Mouse (Mus musculus): Measurements from ENCODE around the gene Ankdd1a. TPM values are rescaled to one million over a fixed set of nuclear protein-coding genes. Genes with fewer than 3 reads are reported as not detected.

Ankdd1a gene
- polyA plus RNA-seq, 1 experiment from 2014 or later: 1.8 TPM

DNA sequence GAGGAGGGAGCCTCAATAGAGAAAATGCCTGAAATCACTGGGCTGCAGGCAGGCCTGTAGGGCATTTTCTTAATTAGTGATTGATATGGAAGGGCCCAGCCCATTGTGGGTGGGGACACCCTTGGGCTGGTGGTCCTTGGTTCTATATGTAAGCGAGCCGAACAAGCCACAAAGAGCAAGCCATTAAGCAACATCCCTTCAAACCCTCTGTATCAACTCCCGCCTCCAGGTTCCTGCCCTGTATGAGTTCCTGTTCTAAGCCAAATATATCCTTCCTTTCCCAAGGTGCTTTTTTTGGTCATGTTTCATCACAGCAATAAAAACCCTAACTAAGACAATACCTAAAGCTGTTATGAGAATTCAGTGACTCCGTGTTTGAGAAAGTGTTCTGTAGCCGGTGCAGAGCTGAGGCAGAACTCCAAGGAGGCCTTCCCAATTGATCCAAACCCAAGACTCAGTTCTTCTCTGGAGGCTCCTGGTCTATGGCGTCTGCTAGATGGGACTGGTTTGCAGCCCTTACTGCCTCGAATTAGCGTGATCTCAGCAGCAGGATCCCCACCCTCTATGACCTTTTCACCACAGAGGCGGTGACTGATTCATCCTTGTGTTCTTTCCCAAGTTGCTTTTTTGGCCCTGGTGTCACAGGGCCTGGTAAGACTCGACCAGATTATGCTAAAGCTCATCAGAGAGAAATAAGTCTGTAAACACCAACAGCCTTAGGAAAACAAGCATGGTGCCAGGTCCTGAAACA is 5.6 kb upstream of the Ankdd1a start:
- no peak for ATAC-seq
- Histone ChIP-seq H3K9ac (ENCODE audit: low read depth, low read length) (no peak overlapping the region), H3K27me3 (ENCODE audit: control insufficient read depth, insufficient read depth, low read depth, low read length) (no peaks in the 10 kb centered on the region), H3K4me1 (ENCODE audit: control insufficient read depth, insufficient read depth, low read length) (peaks cover 5% of the 10 kb centered on the region; the same call in 1 of the 2 replicates), H3K4me3 (ENCODE audit: low read depth, low read length) (no peak overlapping the region), H3K36me3 (ENCODE audit: control insufficient read depth, insufficient read depth, low read length) (no peaks in the 10 kb centered on the region), H3K4me2 (ENCODE audit: low read length) (no peak overlapping the region), H3K27ac (ENCODE audit: low read length) (no peak overlapping the region), H3K9me3 (replicated peaks; ENCODE audit: control insufficient read depth, low read length, poor library complexity, severe bottlenecking) (no peaks in the 10 kb centered on the region)
- WGBS: 86% methylated on average over 10 of the region's 10 CpGs

DNA sequence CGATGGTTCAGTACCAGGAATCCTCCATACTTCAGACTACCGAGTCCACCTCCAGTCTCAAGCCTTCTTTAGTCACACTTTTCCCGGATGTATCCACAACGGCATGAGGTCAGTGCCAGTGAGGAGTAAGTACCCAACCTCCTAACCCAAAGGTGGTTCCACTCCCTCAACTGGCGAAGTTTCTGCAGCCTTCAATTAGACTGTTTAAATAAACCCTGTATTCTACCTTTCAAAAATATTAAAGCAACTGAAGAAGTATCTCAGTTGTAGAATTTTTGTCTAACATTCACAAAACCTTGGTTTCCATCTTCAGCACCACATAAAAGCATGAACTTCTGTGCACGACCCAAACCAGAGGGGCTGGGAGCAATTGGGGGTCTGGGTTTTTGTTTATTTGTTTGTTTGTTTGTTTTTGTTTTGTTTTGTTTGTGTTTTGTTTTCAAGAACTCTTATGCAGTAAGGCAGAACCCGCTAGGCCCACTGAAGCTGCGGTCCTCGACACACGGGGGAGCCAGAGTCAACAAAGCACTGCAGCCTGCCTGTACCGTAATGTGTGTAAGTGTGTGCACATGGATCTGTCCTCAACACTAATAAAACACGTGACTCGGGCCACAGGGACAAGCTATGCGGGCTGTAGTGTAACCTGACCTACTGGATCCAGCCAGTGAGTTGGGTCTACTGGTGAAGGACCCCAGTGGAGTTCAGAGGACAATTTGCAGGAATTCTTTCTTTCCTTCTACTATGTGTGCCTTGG is 3.8 kb upstream of the Ankdd1a start:
- no peak overlapping the region for H3K4me3 ChIP-seq (ENCODE audit: low read depth, low read length)
- peaks cover 7% of the 10 kb centered on the region; the same call in 1 of the 2 replicates for H3K4me1 ChIP-seq (ENCODE audit: control insufficient read depth, insufficient read depth, low read length)
- H3K27ac ChIP-seq (ENCODE audit: low read length): no peak overlapping the region
- WGBS: 24% methylated on average over 14 of the region's 14 CpGs
- peak overlapping the region; percentile 44 for H3K4me2 ChIP-seq (ENCODE audit: low read length)
- ATAC-seq: peak; percentile 71
- no peaks in the 10 kb centered on the region for H3K27me3 ChIP-seq (ENCODE audit: control insufficient read depth, insufficient read depth, low read depth, low read length)
- no peaks in the 10 kb centered on the region for H3K36me3 ChIP-seq (ENCODE audit: control insufficient read depth, insufficient read depth, low read length)
- no peak overlapping the region for H3K9ac ChIP-seq (ENCODE audit: low read depth, low read length)
- no peaks in the 10 kb centered on the region for H3K9me3 ChIP-seq (replicated peaks; ENCODE audit: control insufficient read depth, low read length, poor library complexity, severe bottlenecking)

DNA sequence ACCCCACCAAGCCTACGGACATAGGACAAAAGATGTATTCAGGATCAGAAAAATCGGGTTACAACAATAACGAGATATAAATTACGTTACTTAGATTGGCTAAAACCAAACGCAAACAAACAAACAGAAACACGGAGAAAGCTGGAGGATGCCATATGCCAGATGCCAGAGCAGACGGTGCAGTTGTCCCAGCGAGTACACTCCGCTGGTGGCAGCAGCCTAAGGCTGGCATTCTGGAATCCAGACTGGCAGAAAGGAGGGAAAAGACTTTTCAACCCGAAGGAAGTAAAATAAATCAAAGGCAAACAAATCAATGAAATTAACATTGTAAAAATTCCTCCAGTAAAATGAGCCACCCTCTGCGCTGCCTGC is 498 bp upstream of the Ankdd1a start:
- H3K4me1 ChIP-seq (ENCODE audit: control insufficient read depth, insufficient read depth, low read length): peaks cover 7% of the 10 kb centered on the region; the same call in 1 of the 2 replicates
- 12% methylated on average over 11 of the region's 11 CpGs for WGBS
- peak overlapping the region; percentile 47 for H3K27ac ChIP-seq (ENCODE audit: low read length)
- no peaks in the 10 kb centered on the region for H3K36me3 ChIP-seq (ENCODE audit: control insufficient read depth, insufficient read depth, low read length)
- no peaks in the 10 kb centered on the region for H3K27me3 ChIP-seq (ENCODE audit: control insufficient read depth, insufficient read depth, low read depth, low read length)
- H3K9me3 ChIP-seq (replicated peaks; ENCODE audit: control insufficient read depth, low read length, poor library complexity, severe bottlenecking): no peaks in the 10 kb centered on the region
- H3K4me2 ChIP-seq (ENCODE audit: low read length): peak overlapping the region; percentile 69
- peak overlapping the region; percentile 63 for H3K9ac ChIP-seq (ENCODE audit: low read depth, low read length)
- peak overlapping the region; percentile 38 for H3K4me3 ChIP-seq (ENCODE audit: low read depth, low read length)
- no peak for ATAC-seq

- 68% methylated on average over 3 of the region's 3 CpGs for WGBS
- Histone ChIP-seq H3K9me3 (replicated peaks; ENCODE audit: control insufficient read depth, low read length, poor library complexity, severe bottlenecking) (no peaks in the 10 kb centered on the region), H3K4me1 (ENCODE audit: control insufficient read depth, insufficient read depth, low read length) (no peaks in the 10 kb centered on the region), H3K27ac (ENCODE audit: low read length) (no peak overlapping the region), H3K36me3 (ENCODE audit: control insufficient read depth, insufficient read depth, low read length) (no peaks in the 10 kb centered on the region), H3K27me3 (ENCODE audit: control insufficient read depth, insufficient read depth, low read depth, low read length) (no peaks in the 10 kb centered on the region), H3K9ac (ENCODE audit: low read depth, low read length) (no peak overlapping the region), H3K4me2 (ENCODE audit: low read length) (no peak overlapping the region), H3K4me3 (ENCODE audit: low read depth, low read length) (no peak overlapping the region)
- no peak for ATAC-seq
Measured at GRCm38 (mm10) chr9:65514851-65515261, 5.1 kb downstream of the Ankdd1a start.

DNA sequence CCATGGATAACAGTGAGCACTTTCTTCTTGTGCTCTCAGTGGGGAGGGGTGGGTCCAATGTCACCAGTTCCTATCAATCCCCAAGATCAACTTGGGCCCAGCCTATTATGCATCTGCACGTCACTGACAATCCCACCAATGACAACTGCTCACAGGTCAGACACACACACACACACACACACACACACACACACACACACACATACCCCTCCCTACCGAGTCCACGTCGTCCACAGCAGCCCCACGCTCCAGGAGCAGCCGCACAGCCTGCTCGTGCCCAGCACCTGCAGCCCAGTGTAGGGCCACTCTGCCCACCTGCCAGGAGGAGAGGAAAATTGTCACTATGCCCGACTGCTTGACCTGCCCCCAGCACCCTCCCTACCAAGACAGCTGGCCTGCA is 5.6 kb downstream of the Ankdd1a start:
- Histone ChIP-seq H3K27me3 (ENCODE audit: control insufficient read depth, insufficient read depth, low read depth, low read length) (no peaks in the 10 kb centered on the region), H3K4me3 (ENCODE audit: low read depth, low read length) (no peak overlapping the region), H3K4me2 (ENCODE audit: low read length) (no peak overlapping the region), H3K4me1 (ENCODE audit: control insufficient read depth, insufficient read depth, low read length) (no peaks in the 10 kb centered on the region), H3K9me3 (replicated peaks; ENCODE audit: control insufficient read depth, low read length, poor library complexity, severe bottlenecking) (no peaks in the 10 kb centered on the region), H3K27ac (ENCODE audit: low read length) (no peak overlapping the region), H3K9ac (ENCODE audit: low read depth, low read length) (no peak overlapping the region), H3K36me3 (ENCODE audit: control insufficient read depth, insufficient read depth, low read length) (no peaks in the 10 kb centered on the region)
- 61% methylated on average over 8 of the region's 8 CpGs for WGBS
- no peak for ATAC-seq

- H3K27ac ChIP-seq (ENCODE audit: low read length): no peak overlapping the region
- no peak for ATAC-seq
- no peak overlapping the region for H3K4me3 ChIP-seq (ENCODE audit: low read depth, low read length)
- H3K9me3 ChIP-seq (replicated peaks; ENCODE audit: control insufficient read depth, low read length, poor library complexity, severe bottlenecking): no peaks in the 10 kb centered on the region
- H3K27me3 ChIP-seq (ENCODE audit: control insufficient read depth, insufficient read depth, low read depth, low read length): no peaks in the 10 kb centered on the region
- 94% methylated on average over 3 of the region's 3 CpGs for WGBS
- H3K4me1 ChIP-seq (ENCODE audit: control insufficient read depth, insufficient read depth, low read length): no peaks in the 10 kb centered on the region
- H3K4me2 ChIP-seq (ENCODE audit: low read length): no peak overlapping the region
- H3K9ac ChIP-seq (ENCODE audit: low read depth, low read length): no peak overlapping the region
- H3K36me3 ChIP-seq (ENCODE audit: control insufficient read depth, insufficient read depth, low read length): no peaks in the 10 kb centered on the region
Measured at GRCm38 (mm10) chr9:65512520-65512919, 7.5 kb downstream of the Ankdd1a start.

- H3K9me3 ChIP-seq (replicated peaks; ENCODE audit: control insufficient read depth, low read length, poor library complexity, severe bottlenecking): no peaks in the 10 kb centered on the region
- no peaks in the 10 kb centered on the region for H3K36me3 ChIP-seq (ENCODE audit: control insufficient read depth, insufficient read depth, low read length)
- no peak overlapping the region for H3K27ac ChIP-seq (ENCODE audit: low read length)
- 71% methylated on average over 7 of the region's 7 CpGs for WGBS
- no peak overlapping the region for H3K4me2 ChIP-seq (ENCODE audit: low read length)
- no peak overlapping the region for H3K9ac ChIP-seq (ENCODE audit: low read depth, low read length)
- H3K4me1 ChIP-seq (ENCODE audit: control insufficient read depth, insufficient read depth, low read length): no peaks in the 10 kb centered on the region
- no peak for ATAC-seq
- H3K27me3 ChIP-seq (ENCODE audit: control insufficient read depth, insufficient read depth, low read depth, low read length): no peaks in the 10 kb centered on the region
- no peak overlapping the region for H3K4me3 ChIP-seq (ENCODE audit: low read depth, low read length)
Measured at GRCm38 (mm10) chr9:65508449-65508848, 11.5 kb downstream of the Ankdd1a start.

DNA sequence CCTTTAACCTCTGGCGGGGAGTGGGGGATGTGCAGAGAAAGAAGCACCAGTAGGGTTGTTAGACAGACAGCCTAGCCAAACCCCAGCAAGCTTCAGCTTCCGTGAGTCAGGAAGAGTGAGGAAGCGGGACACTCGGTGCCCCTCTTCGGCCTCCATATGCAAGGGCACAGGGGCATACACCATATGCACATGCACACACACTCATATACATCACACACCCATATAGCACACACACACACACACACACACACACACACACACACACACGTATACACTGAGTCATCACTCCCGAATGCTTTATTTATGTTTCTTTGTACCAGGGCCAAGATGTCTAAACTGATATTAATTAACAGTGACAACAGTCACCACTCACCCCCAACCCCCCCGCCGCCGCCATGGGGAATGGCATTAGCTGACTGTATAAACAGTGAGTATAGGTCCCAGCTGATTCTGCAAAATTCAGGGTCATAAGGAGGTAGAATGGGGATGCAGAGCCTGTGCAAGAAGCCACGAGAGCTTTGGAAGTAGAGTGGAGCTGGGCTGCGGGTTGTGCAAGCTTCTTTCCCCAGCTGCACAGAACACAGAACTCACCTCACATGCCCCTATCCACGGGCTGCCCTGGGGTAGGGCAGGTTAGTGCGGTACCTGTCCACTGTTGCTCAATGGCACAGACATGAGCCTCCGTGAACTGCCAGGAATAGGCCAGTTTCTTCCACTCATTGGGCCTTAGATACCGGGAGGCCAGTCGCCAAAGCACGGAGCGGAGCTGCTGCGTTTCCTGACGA is 17.1 kb downstream of the Ankdd1a start:
- H3K4me1 ChIP-seq (ENCODE audit: control insufficient read depth, insufficient read depth, low read length): no peaks in the 10 kb centered on the region
- H3K4me2 ChIP-seq (ENCODE audit: low read length): no peak overlapping the region
- no peaks in the 10 kb centered on the region for H3K9me3 ChIP-seq (replicated peaks; ENCODE audit: control insufficient read depth, low read length, poor library complexity, severe bottlenecking)
- H3K27me3 ChIP-seq (ENCODE audit: control insufficient read depth, insufficient read depth, low read depth, low read length): no peaks in the 10 kb centered on the region
- H3K4me3 ChIP-seq (ENCODE audit: low read depth, low read length): no peak overlapping the region
- ATAC-seq: no peak
- no peaks in the 10 kb centered on the region for H3K36me3 ChIP-seq (ENCODE audit: control insufficient read depth, insufficient read depth, low read length)
- 81% methylated on average over 21 of the region's 21 CpGs for WGBS
- H3K9ac ChIP-seq (ENCODE audit: low read depth, low read length): no peak overlapping the region
- no peak overlapping the region for H3K27ac ChIP-seq (ENCODE audit: low read length)
